Mouse (Mus musculus): Measurements from ENCODE around the gene Tmem95.

- no peak for TF ChIP-seq CTCF (IDR thresholded peaks at IDR 0.05; ENCODE audit: insufficient read depth, low read length)
- TF ChIP-seq POLR2A (IDR thresholded peaks at IDR 0.05; ENCODE audit: borderline replicate concordance, extremely low read depth, low read depth, low read length), result no peak
Measured at GRCm38 (mm10) chr11:69920266-69921031, 42.6 kb upstream of the Tmem95 start.

All from lung, adult 2 months (tissue).